Mouse (Mus musculus): ENCODE data around the gene Gm10100.

- TF ChIP-seq CTCF (IDR thresholded peaks at IDR 0.05; ENCODE audit: control insufficient read depth, insufficient read depth, insufficient replicate concordance, low read depth, low read length) (no peak), POLR2A (IDR thresholded peaks at IDR 0.05; ENCODE audit: control insufficient read depth, low read depth, low read length) (no peak)
Measured at GRCm38 (mm10) chr10:77684181-77684580, 42.1 kb upstream of the Gm10100 start.

Measured in testis, adult 2 months (tissue).